Mouse (Mus musculus) G1E (cell line): ENCODE data around the gene Urb1. TPM values are rescaled to one million over a fixed set of nuclear protein-coding genes. Genes with fewer than 3 reads are reported as not detected.

ENCODE experiments used
- ATAC-seq: 2 replicates; pipeline ENCODE4 v1.8.0; 2016; ENCODE audit warnings: mild to moderate bottlenecking; ENCODE audit not compliant: insufficient number of reproducible peaks, poor library complexity, low FRiP score, severe bottlenecking; ENCODE audit errors: extremely low read depth
- DNase-seq: peaks from one replicate; pipeline ENCODE4 v3.0.0; 2012; ENCODE audit warnings: low spot score
- H3K27me3 ChIP-seq: 2 replicates; pipeline ENCODE4 v1.6.1; 2012; ENCODE audit warnings: mild to moderate bottlenecking, low read length, inconsistent platforms; ENCODE audit not compliant: insufficient read depth
- H3K36me3 ChIP-seq: replicated peaks from 2 replicates; pipeline ENCODE3; 2012; ENCODE audit warnings: mild to moderate bottlenecking, inconsistent platforms
- H3K4me1 ChIP-seq: 2 replicates; pipeline ENCODE4 v1.6.1; 2012; ENCODE audit warnings: low read depth, low read length, inconsistent platforms, mixed read lengths; ENCODE audit not compliant: insufficient read depth
- H3K4me3 ChIP-seq: 2 replicates; pipeline ENCODE4 v1.5.1; 2012; ENCODE audit warnings: low read depth, mild to moderate bottlenecking, inconsistent platforms, low read length, moderate library complexity, mixed read lengths
- H3K9me3 ChIP-seq: replicated peaks from 2 replicates; pipeline ENCODE4 v1.6.1; 2012; ENCODE audit warnings: inconsistent platforms
- CTCF ChIP-seq: IDR thresholded peaks from 2 replicates; pipeline ENCODE4 v1.5.1; 2012; ENCODE audit warnings: low read depth, low read length, inconsistent platforms, mixed read lengths
- GATA1 ChIP-seq: IDR thresholded peaks from 2 replicates; pipeline ENCODE4 v1.6.1; 2012; ENCODE audit warnings: borderline replicate concordance, low read length, inconsistent platforms, mixed read lengths
- GATA2 ChIP-seq: IDR thresholded peaks from 2 replicates; pipeline ENCODE4 v1.6.1; 2012; ENCODE audit warnings: low read depth, low read length, inconsistent platforms, borderline replicate concordance
- POLR2AphosphoS5 ChIP-seq: IDR thresholded peaks from 2 replicates; pipeline ENCODE4 v1.6.1; 2012; ENCODE audit warnings: low read depth, low read length, inconsistent platforms; ENCODE audit not compliant: insufficient replicate concordance
- TAL1 ChIP-seq: conservative IDR thresholded peaks from 2 replicates; pipeline ENCODE4 v1.6.1; 2012; ENCODE audit warnings: low read depth, low read length, inconsistent platforms, mixed read lengths
- polyA plus RNA-seq: library from polyadenylated mRNA; stranded (reverse); fragments of >175 nt; gene quantifications from 2 replicates; pipeline ENCODE4 v1.2.3, GENCODE M21; 2012
- total RNA-seq, 2 experiments: library from RNA; stranded (forward) in 1 of 2; stranded (reverse) in 1 of 2; fragments of 200-1000 nt in 1 of 2; fragments of >200 nt in 1 of 2; fragmentation: Nextera tagmentation in 1 of 2; gene quantifications; 2 replicates each; pipeline ENCODE4 v1.2.3; 2014 to 2017

Urb1 gene
- total RNA-seq (2014; fragmentation: Nextera tagmentation) (20.8 and 24.2 TPM in 2 replicates), total RNA-seq (2017) (10.8 and 10.9 TPM in 2 replicates), polyA plus RNA-seq (8.6 and 9.8 TPM in 2 replicates)

DNA sequence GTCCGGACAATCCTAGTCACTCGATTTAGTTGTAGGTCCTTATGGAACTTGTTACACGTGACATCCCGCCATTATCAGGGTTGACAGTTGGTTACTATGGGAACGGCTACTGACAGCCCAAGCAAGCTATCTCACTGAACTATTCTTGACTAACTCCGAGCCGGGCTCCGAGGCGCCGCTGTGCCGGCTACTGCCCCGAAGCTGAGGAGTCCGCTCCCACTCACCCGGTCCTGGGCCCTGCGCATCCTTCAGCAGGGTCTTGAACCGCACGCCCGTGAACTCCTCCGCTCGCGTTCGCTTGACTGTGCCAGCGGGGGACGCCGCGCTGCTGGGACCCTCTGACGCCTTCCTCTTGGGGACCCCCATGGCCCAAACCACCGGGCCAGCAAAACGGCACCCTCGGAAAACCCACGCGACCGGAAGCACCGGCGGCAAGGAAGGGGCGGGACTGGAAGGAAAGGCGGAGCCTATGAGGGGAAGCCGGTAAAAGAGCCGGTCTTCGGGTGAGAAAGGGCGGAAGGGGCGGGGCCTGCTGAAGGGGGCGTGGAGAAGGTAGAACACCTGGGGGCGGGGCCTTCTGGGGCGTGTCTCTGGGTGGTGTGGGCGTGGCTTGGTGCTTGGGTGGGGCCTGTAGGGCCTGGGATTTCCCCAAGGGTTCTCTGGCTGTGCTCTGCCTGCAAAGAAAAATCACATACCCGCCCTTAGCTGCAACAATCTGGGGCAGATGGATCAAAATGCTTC lies at the start of gene Urb1:
Gene Urb1, minus strand, starts transcription at position 439 of the 741 bp plus-strand sequence.
- Histone ChIP-seq H3K4me1 (peaks cover 27% of the 10 kb centered on the region), H3K4me3 (peak within 1 kb of the TSS; percentile 91), H3K9me3 (no peaks in the 10 kb centered on the region), H3K36me3 (peaks cover 34% of the 10 kb centered on the region), H3K27me3 (peaks cover 22% of the 10 kb centered on the region)
- ATAC-seq (peak; percentile 98), DNase-seq (peak; percentile 94)
- TF ChIP-seq GATA1: no peak
- TF ChIP-seq POLR2AphosphoS5: no peak
- no peak for TF ChIP-seq GATA2
- TF ChIP-seq TAL1: no peak
- no peak for TF ChIP-seq CTCF

DNA sequence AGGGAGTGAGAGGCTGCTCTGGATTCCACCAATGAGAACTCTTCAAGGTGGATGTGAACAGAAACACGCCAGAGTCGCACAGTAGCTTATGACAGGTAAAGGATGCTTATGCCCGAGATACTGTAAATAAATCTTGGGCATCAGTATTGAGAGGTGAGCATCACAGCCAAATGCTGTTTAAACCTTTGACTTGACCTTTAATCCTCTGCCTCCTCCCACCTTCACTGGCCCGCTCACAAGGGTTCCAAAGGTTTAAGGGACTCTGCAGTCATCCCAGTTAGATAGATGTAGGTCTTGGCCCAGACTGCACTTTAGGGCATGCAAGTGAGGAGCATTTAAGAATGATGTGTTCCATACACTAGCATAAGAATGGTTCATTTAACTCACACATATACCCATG lies 48.0 kb upstream of the Urb1 start:
- no peak for ATAC-seq
- no peaks in the 10 kb centered on the region for H3K36me3 ChIP-seq
- DNase-seq: no peak
- H3K27me3 ChIP-seq: peaks cover 9% of the 10 kb centered on the region
- H3K4me1 ChIP-seq: no peaks in the 10 kb centered on the region
- no peaks in the 10 kb centered on the region for H3K9me3 ChIP-seq
- H3K4me3 ChIP-seq: no peak overlapping the region
- no peak for TF ChIP-seq POLR2AphosphoS5
- TF ChIP-seq GATA1: no peak
- no peak for TF ChIP-seq CTCF
- TF ChIP-seq TAL1: no peak
- TF ChIP-seq GATA2: no peak

DNA sequence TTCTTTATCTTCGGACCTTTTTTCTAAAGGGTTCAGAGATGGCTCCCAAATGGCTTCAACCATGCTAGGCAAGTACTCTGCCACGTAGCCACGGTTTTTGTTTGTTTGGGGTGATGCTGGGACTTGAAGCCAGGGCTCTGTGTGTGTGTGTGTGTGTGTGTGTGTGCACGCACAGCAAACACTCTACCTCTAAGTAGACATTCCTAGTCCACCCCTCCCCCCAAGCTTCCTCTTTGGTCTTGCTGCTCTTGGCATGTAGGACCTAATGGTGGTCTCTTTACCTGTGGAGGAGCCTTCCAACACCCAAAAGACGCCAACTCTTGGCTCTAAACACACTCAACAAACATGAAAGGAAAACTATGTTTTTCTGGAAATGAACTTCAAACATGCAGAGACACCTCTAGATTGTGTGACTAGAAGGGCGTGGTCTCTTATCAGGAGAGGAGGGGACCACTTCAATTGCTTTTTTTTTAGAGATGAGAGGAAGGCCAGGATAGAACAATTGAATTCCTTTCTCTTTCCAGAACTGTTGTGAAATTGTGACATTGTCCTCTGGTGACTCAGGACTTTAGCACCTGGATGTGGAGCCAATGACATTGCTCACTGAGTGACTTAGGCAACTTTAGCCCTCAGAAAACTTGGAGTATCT lies 46.5 kb upstream of the Urb1 start:
- Histone ChIP-seq H3K36me3 (no peaks in the 10 kb centered on the region), H3K9me3 (no peaks in the 10 kb centered on the region), H3K4me1 (no peaks in the 10 kb centered on the region), H3K27me3 (peaks cover 6% of the 10 kb centered on the region), H3K4me3 (no peak overlapping the region)
- no peak for ATAC-seq
- DNase-seq: no peak
- TF ChIP-seq GATA1 (no peak), CTCF (no peak), POLR2AphosphoS5 (no peak), TAL1 (no peak), GATA2 (no peak)

DNA sequence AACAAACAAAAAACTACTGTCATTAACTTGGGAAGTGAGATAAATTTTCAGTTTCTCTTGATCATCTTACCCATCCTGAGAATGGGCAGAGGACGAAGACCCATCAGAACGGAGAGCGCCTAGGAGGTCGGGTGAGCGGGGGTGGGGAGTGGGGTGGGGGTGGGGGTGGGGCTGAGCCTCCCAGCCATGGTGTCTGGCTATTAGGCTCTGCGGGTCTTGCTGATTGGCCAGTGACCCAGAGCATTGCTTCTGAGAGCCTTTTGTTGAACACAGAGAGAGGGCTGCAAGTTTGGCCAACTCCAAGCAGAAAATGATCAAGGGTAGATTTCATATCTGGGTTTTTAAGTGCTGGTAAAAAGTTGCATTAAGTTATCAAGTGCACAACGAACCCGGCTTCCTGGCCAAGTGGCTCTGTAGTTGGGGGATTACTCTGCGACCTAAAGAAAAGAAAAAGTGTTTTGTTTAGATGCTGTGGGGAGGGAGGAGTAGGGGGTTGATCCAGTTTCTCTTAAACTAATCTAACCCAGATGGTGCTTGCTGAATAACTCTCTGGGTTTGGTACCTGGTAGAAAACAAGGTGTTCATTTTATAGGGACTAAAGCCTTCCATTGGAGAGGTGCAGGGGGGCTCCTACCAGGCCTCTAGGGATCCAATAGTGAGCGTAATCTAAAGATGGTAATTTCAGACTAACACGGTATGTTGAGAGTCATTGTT lies 41.6 kb upstream of the Urb1 start:
- ATAC-seq: no peak
- Histone ChIP-seq H3K27me3 (peaks cover 8% of the 10 kb centered on the region), H3K9me3 (no peaks in the 10 kb centered on the region), H3K4me3 (no peak overlapping the region), H3K4me1 (no peaks in the 10 kb centered on the region), H3K36me3 (no peaks in the 10 kb centered on the region)
- no peak for TF ChIP-seq GATA1
- TF ChIP-seq GATA2: no peak
- no peak for TF ChIP-seq CTCF
- TF ChIP-seq POLR2AphosphoS5: no peak
- no peak for TF ChIP-seq TAL1
- no peak for DNase-seq

DNA sequence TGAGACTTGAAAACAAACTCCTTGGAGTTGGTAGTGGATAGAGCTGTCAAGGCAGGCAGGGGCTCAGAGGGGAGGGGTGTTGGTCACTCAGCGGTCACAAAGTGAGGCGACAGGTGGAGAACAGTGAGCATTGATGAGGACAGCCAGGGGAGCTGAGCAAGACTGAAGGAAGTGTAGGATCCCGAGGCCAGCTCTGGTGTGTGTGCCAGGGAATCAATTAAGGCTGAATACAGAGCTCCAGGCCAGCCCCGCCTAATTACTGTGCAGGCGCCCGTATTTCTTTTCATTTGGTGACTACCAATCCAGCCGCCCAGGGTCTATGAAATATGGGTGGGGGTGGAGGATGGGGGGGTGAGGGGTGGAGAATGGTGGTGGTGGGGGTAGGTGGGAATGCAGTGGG lies 40.7 kb upstream of the Urb1 start:
- H3K36me3 ChIP-seq: no peaks in the 10 kb centered on the region
- no peak for ATAC-seq
- TF ChIP-seq POLR2AphosphoS5 (no peak), CTCF (no peak), TAL1 (no peak), GATA1 (no peak)
- H3K4me1 ChIP-seq: no peaks in the 10 kb centered on the region
- peaks cover 8% of the 10 kb centered on the region for H3K27me3 ChIP-seq
- no peaks in the 10 kb centered on the region for H3K9me3 ChIP-seq
- H3K4me3 ChIP-seq: no peak overlapping the region
- DNase-seq: no peak

DNA sequence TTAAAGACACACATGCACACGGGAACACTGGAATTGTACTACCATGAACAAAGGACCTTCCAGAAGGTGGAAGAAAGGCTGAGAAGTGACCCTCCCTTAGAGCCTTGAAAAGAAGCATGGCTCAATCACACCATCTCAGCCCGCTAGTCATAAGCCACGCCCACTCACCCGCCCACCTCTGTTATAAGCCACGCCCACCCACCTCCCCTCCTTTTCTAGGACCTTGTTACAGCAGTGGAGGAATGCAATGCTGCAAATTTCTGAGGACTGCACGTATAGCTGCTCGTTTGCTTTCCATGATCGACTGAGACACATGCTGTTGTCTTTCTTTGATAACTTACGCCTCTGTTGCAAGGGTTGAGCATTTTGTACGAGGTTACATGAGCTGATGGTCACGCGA lies 39.0 kb upstream of the Urb1 start:
- H3K27me3 ChIP-seq: peaks cover 5% of the 10 kb centered on the region; the same call in 1 of the 2 replicates
- H3K4me1 ChIP-seq: no peaks in the 10 kb centered on the region
- H3K4me3 ChIP-seq: no peak overlapping the region
- TF ChIP-seq CTCF: no peak
- TF ChIP-seq GATA2: no peak
- TF ChIP-seq TAL1: no peak
- TF ChIP-seq POLR2AphosphoS5: no peak
- no peak for TF ChIP-seq GATA1
- no peaks in the 10 kb centered on the region for H3K9me3 ChIP-seq
- no peaks in the 10 kb centered on the region for H3K36me3 ChIP-seq
- no peak for ATAC-seq
- DNase-seq: no peak
